Mouse (Mus musculus) kidney, adult 2 months (tissue): Measurements from ENCODE around the gene Srpk2.
"Not testable (repeated sequence)": the region's sequence is repeated elsewhere in the genome, so short reads cannot be mapped to it uniquely, and the experiment has no call there.

ENCODE experiments used
- CTCF ChIP-seq: fragments of 200-500 bp; conservative IDR thresholded peaks from 2 replicates; pipeline ENCODE4 v1.5.1; 2011; ENCODE audit warnings: low read depth, mild to moderate bottlenecking, control low read depth, low read length, moderate library complexity, mixed read lengths; ENCODE audit not compliant: insufficient read depth, insufficient read length
- POLR2A ChIP-seq: fragments of 200-500 bp; IDR thresholded peaks from one replicate; pipeline ENCODE4 v1.6.1; 2011; ENCODE audit warnings: low read depth, low read length, control low read depth

DNA sequence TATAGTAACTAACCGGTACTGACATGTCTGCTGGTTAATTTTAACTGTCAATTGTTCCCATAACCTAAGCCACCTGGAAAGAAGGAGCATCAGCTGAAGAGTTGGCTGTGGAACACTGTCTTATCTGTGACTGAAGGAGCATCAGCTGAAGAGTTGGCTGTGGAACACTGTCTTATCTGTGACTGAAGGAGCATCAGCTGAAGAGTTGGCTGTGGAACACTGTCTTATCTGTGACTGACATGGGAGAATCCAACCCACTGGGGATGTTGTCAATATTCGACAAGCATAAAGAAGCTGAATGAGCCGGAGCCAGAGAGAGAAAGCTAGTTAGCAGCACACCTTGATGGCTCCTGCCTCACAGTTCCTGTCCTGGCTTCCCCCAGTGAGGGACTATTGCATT is 131.1 kb downstream of the Srpk2 start:
- not testable (repeated sequence) for TF ChIP-seq POLR2A, CTCF
